Mouse (Mus musculus): ENCODE measurements at regions not wholly inside any gene's neighbourhood (a gene's known extent, or its start where the extent isn't known, plus 50 kb on each side); places are given as distances from the start of the nearest gene placed in this dataset.

DNA sequence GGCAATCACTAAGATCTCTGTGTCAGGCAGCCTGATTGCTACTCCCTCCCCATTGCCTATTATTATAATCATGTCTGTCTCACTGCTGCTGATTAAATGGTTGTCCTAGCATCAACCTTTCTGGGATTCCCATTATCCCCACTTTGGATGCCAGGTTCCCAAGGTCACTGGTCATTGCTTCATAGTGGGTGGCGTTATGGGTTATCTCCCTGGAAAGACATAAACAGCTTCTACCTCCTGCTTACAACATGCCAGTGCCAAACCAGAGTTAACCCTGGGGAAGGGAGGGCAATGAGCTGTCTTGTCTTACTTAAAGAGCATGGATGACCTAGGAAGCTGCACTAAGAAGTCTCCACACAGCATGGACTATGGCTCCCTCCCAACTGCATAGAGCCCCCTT, 136.9 kb downstream of the Uaca start:
- no peak for DNase-seq (ENCODE audit: low read depth, low spot score)

DNA sequence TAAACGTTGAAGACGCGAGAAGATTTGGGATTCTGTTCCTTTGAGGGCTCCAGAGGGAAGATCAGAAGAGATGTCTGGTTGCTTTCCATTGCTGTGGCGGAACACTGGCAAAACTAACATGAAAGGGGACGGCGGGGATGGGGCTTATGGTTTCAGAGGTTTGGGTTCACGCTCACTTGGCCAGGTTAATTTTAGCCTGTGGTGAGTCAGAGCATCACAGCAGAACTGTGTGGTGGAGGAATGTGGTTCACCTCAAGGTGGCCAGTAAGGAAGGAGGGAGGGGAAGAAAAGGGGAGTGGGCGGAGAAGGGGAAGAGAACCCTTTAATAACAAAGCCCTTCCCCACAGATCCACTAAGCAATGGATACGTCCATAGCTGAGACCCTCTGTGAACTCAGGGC, 142.6 kb downstream of the Uaca start:
- DNase-seq (ENCODE audit: low read depth, low spot score), result no peak

DNA sequence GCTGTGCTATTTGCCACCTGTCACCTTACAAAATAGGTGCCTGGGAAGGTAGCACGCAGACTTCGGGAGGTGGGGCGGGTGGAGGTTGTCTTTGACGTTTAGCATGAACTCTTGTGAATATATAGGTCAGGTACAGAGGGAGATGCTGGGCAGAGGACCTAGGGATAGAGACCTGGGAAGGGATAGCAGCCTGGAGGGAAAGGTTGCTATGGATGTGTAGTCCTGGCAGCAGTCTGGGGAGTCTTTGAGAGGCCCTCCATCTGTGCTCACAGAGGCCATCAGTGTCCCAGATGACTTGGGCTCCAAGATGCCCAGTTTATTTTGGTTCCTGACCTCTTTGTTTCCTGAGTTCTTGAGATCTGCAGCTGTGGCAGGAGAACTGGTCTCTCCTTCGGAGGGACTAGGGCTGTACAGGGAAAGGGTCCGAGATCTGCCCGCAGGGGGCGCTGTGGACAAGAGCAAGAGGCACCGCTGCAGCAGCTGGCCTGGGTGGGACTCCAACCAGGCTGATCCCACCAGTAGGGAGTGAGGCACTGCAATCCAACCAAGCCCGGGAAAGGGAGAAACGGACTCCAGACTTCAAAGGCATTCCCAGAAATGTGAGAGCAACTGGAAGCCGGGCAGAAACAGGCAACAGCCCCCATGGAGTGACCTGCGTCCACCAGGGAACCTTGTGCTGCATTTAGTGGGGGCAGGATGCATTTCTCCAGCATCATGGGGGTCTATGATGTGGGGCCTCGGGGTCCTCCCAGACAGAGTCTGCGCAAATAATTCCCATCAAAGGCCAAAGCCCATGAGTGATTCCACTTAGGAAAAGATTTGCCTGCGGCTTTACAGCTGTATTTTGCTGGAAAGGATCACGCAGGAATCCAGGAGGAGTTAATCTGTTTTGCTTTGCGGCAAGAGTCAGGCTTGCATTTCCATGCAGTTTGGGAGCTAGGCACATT, 145.8 kb downstream of the Uaca start:
- DNase-seq (ENCODE audit: low read depth, low spot score), result peak; percentile 91

DNA sequence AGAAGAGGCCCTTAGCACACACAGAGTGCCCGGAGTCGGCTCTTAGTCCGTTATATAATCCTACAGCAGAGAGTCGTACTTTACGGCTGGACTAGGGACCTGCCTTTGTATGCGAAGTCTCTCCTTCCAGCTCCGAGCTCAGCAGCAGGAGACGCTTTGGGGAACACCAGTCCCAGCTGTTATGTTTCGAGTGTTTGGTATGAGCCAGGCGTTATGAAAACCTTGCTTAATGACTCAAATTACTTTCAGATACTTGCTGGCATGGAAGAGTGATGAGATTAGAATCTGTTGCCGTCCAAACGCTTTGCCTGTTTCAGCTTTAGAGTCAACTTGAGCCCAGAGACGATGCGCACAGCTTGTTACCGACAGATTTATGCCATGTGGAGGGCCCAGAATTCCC, 153.0 kb downstream of the Uaca start:
- DNase-seq (ENCODE audit: low read depth, low spot score), result no peak

DNA sequence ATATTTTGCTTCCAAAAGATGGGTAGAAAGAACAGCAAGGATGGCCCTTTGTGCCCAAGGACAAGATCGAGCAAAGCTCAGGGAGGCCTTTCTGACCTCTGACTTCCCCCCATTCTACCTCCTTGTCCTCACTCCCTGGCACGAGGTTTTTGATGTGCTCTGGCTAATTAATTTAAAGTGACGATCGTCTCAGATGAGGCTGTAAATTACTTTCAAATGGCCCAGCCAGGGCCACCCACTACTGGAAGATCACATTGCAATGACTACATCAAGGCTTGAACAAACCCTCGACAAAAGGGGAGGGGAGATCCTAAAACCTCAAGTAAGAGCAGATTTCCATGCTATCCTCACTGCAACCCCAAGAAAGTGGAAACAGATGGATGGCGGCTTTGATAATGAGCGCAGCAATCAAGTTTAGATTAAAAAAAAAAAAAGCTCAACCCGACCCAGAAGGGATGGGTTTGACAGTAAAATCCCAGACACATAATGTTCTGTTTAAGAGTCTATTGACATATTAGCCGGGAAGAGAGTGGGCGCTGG, 154.3 kb downstream of the Uaca start:
- DNase-seq (ENCODE audit: low read depth, low spot score), result no peak

DNA sequence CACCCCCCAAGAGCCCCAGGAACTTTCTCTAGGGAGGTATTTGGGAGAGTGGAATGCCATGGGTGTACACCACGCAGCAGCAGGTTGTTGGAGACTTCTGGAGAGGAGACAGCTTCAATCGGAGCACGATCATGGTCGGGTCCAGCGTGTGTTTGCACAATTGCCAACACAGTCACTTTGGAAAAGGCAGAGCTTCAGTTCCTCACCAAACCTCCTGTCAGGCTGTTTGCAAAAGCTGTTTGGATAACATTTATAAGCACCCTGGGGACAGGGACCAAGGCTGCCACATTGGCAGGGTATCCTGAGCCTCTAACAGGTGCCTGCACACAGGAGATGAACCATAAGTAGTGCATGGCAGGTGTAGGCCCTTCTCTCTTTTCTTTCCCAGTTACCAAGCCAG, 155.8 kb downstream of the Uaca start:
- no peak for DNase-seq (ENCODE audit: low read depth, low spot score)

DNA sequence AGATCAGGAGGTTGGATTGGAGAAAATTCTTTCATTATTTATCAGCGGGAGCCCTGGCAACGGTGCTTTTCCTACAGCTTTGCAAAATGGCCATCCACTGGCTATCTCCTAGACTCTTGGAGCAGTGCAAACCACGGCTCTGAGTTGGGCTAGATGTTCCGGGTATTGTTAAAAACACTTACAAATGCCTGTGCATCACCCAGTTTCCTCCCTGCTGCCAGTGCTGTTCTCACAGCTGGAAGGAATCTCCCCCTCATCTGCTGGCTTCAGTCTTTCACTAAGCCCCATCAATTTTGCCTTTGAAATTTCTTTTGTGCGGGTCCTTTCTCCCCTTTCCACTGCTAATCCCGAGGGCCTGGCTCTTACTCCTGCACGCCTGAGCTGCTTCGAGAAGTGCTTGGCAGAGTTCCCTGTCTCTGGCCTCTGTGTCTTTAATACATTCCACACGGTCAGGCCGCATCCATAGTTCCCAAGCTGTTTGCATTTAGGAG, 156.8 kb downstream of the Uaca start:
- DNase-seq (ENCODE audit: low read depth, low spot score), result peak; percentile 23

DNA sequence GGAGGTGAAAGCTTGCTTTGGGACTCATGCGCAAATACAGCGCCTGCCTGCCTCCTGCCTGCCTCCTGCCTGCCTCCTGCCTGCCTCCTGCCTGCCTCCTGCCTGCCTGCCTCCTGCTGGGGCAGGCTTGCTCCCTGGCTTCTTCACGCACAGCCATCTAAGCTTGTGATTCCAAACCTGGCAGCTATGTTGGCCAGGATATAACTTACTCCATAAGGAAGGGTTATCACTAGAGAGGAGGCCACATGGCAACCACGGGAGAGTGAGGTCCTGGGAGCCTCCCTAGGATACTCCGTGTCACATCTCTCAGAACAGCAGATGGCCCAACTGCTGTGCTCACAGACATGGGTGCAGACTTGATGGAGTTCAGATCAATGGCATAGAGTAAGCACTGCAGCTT, 163.1 kb downstream of the Uaca start:
- DNase-seq (ENCODE audit: low read depth, low spot score), result no peak

DNA sequence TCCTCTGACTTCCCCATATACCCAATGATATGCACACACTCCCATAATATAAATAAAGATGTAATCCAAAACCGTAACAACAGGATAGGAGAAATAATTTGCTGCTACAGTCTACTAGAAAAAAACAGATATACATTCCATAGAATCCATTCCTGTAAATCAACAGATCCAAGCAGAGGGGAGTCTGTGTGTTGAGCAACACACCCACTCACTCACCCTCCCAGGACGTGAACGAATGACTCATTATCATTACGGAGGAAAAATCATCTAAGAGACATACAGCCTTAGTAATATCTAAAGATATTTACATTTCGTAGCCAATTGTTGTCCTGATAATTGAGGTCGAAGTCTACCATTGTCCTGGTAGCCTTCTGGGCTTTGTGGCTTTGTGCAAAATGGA, 165.2 kb downstream of the Uaca start:
- DNase-seq (ENCODE audit: low read depth, low spot score), result no peak

- DNase-seq (ENCODE audit: low read depth, low spot score), result no peak
Measured at GRCm38 (mm10) chr9:60962086-60962485, 167.7 kb downstream of the Uaca start.

DNA sequence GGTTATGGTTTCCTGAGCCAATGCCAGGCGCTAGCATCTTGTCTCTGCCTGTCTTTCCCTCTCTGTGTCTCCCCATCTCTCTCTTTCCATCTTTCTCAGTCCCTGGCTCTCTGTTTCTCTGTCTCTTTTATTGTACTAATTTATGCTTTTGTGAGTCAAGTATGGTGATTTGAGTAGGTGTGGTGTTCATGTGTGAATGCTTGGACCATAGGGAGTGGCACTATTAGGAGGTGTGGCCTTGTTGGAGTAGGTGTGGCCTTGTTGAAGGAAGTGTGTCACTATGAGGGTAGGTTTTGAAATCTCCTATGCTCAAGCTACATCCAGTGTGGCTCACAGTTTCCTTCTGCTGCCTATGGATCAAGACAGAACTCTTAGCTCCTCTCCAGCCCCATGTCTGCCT, 171.3 kb downstream of the Uaca start:
- DNase-seq (ENCODE audit: low read depth, low spot score), result no peak

DNA sequence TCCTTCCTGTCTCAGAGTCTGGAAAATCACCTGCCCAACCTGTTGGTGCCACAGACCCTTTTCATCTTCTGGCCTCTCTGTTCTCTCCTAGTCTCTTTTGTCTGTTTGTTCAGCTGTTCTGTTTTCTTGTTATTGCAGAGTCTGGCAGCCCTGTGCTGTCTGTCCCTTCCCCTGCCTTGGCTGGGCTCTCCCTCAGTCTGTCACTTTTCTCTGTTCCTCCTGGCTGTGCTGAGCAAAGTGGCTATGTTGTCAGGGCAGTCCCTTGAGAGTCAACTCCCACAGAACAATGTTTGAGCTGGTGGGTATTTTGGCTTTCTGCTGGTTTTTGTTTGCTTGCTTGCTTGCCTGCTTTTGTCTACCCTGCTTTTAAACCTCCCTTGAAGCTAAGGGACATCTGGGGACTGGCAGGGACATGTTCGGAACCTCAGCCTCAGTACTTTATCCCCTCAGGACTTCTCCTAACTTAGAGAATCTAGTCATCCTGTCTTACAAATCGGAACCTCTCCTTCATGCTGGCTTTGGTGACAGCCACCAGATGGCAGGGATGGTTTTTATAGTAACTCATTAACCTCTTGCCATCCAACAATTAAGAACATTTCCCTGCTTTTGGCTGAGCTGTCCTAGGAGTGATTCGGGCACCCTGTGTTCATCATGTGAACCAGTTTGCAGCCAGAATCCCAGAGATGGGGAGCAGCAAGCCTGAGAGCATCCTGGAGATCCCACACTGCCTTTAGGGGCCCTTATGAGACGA, 174.1 kb downstream of the Uaca start:
- no peak for DNase-seq (ENCODE audit: low read depth, low spot score)

- DNase-seq (ENCODE audit: low read depth, low spot score), result no peak
Measured at GRCm38 (mm10) chr9:60972201-60972910, 178.0 kb downstream of the Uaca start.

- no peak for DNase-seq (ENCODE audit: low read depth, low spot score)
Measured at GRCm38 (mm10) chr9:60974546-60974945, 180.2 kb downstream of the Uaca start.

DNA sequence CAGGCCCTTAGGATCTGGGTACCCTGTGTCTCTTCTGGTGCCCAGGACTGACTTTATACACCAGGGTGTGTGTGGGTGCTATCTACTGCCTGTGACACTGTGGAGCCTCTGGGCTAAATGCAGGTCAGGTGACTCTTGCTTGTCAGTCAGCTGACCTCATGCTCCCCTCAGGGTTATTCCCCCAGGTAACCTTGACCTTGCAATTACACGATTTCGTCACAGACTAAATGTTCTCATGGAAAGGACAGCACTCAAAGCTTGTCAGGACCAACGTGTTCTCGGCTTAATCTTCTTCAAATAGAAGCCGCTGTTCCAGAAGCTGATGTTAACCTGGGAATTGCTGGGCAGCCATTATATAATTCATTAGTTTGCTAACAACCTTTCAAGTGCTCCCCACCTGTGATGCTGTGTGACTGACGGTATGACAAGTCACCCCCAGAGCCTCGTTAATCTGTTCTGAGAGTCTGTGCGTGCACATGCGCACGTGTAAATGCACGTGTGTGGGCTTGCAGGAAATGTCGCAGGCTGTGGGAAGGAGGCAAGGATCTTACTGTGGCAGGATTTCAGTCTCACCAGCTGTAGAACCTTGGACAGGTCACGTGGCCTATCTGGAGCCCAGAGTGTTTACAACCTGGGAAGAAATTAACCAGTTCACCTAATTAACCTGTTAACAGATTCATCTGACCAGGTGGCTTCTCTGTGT, 188.2 kb downstream of the Uaca start:
- DNase-seq (ENCODE audit: low read depth, low spot score), result peak; percentile 26

DNA sequence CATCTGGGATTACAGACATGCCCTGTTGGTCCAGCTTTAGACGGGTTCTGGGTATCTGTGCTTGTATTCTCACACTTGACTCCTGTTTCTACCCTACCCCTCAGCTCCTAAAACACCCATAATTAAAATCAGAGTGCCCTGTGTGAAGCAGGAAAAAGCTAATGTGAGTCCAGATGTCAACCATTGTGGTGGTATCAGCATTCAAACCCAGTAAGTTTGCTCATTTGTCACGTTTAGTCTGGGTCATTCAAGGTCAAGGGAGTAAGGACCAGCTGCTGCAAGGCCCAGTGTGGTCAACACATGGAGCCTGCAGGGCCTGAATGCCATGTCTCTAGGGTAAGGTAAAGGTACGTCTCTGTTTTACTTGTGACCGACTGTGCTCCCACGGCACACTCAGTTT, 188.9 kb downstream of the Uaca start:
- no peak for DNase-seq (ENCODE audit: low read depth, low spot score)

- no peak for DNase-seq (ENCODE audit: low read depth, low spot score)
Measured at GRCm38 (mm10) chr9:60988113-60988512, 193.8 kb downstream of the Uaca start.

- DNase-seq (ENCODE audit: low read depth, low spot score), result no peak
Measured at GRCm38 (mm10) chr9:60989670-60990391, 195.5 kb downstream of the Uaca start.

DNA sequence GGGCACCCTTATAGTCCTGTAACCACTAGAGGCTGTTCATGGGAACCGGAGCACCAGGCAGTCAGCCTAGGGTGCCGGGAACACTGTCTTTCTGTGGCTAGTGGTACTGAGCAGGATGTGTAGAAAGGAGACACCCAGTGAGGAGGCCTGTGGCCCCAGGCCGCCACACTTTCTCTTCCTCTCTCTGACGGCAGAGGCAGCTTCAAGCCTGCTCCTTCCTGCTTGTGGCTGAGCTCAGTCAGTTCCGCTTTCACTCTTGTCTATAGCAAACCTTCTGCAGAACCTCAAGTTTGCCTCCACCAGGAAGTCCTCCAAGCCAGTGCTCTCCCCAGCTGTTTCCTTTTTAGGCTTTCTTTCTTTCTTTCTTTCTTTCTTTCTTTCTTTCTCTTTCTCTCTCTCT, 197.2 kb downstream of the Uaca start:
- DNase-seq (ENCODE audit: low read depth, low spot score), result no peak

- DNase-seq (ENCODE audit: low read depth, low spot score), result no peak
Measured at GRCm38 (mm10) chr9:60993661-60994060, 199.3 kb downstream of the Uaca start.

DNA sequence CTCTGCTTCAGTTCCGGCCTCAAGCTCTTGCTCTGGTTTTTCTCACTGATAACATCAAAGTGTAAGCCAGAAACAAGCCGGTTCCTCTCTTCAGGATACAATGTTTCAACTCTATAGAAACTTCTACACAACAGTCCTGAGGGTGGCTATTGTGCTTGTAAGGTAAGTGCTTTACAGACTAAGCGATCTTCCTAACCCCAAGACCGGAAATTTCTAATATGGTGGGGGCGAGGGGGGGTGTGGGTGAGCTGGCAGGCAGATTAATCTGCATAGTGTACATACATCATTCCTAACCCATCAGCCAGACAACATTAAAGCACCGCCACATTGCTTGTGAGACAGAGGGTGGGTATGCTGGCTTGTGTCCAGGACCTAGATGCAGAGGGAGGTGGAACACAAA, 200.8 kb downstream of the Uaca start:
- DNase-seq (ENCODE audit: low read depth, low spot score), result no peak
